Mouse (Mus musculus): ENCODE results near the gene Lrrc66.

Lrrc66 gene

GRCm38 (mm10) chr5:73632291-73632690, at the start of gene Lrrc66:
TSS of gene Lrrc66 (minus strand) at chr5:73632526.
- DNase-seq (ENCODE audit: low read depth, low spot score), result no peak

GRCm38 (mm10) chr5:73676626-73677025, 44.3 kb upstream of the Lrrc66 start:
- no peak for DNase-seq (ENCODE audit: low read depth, low spot score)

- DNase-seq (ENCODE audit: low read depth, low spot score), result no peak
These were observed 43.3 kb upstream of the Lrrc66 start for GRCm38 (mm10) chr5:73675604-73676003.

GRCm38 (mm10) chr5:73669386-73669785, 37.1 kb upstream of the Lrrc66 start:
- DNase-seq (ENCODE audit: low read depth, low spot score), result no peak

- no peak for DNase-seq (ENCODE audit: low read depth, low spot score)
These were observed 35.6 kb upstream of the Lrrc66 start for GRCm38 (mm10) chr5:73667877-73668276.

- no peak for DNase-seq (ENCODE audit: low read depth, low spot score)
These were observed 34.4 kb upstream of the Lrrc66 start for GRCm38 (mm10) chr5:73666695-73667094.

GRCm38 (mm10) chr5:73651855-73652201, 19.5 kb upstream of the Lrrc66 start:
- DNase-seq (ENCODE audit: low read depth, low spot score), result no peak

GRCm38 (mm10) chr5:73651061-73651854, 18.9 kb upstream of the Lrrc66 start, which contains the start of gene Spata18:
TSS of gene Spata18 (plus strand) at chr5:73651379.
- no peak for DNase-seq (ENCODE audit: low read depth, low spot score)

GRCm38 (mm10) chr5:73650365-73650964, 18.1 kb upstream of the Lrrc66 start:
- no peak for DNase-seq (ENCODE audit: low read depth, low spot score)

GRCm38 (mm10) chr5:73647261-73647900, 15.1 kb upstream of the Lrrc66 start, which contains the start of gene Sgcb:
TSS of gene Sgcb (minus strand) at chr5:73647790.
- DNase-seq (ENCODE audit: low read depth, low spot score), result peak; percentile 5

GRCm38 (mm10) chr5:73642091-73642490, 9.8 kb upstream of the Lrrc66 start:
- peak; percentile 4 for DNase-seq (ENCODE audit: low read depth, low spot score)

- no peak for DNase-seq (ENCODE audit: low read depth, low spot score)
These were observed 8.7 kb upstream of the Lrrc66 start for GRCm38 (mm10) chr5:73641058-73641457.

GRCm38 (mm10) chr5:73637337-73638107, 5.2 kb upstream of the Lrrc66 start:
- no peak for DNase-seq (ENCODE audit: low read depth, low spot score)

- peak; percentile 19 for DNase-seq (ENCODE audit: low read depth, low spot score)
These were observed 815 bp upstream of the Lrrc66 start for GRCm38 (mm10) chr5:73633141-73633540.

- no peak for DNase-seq (ENCODE audit: low read depth, low spot score)
These were observed 1.2 kb downstream of the Lrrc66 start for GRCm38 (mm10) chr5:73631001-73631558.

- no peak for DNase-seq (ENCODE audit: low read depth, low spot score)
These were observed 2.2 kb downstream of the Lrrc66 start for GRCm38 (mm10) chr5:73630141-73630540.

GRCm38 (mm10) chr5:73627991-73628390, 4.3 kb downstream of the Lrrc66 start:
- DNase-seq (ENCODE audit: low read depth, low spot score), result no peak

- no peak for DNase-seq (ENCODE audit: low read depth, low spot score)
These were observed 4.8 kb downstream of the Lrrc66 start for GRCm38 (mm10) chr5:73627559-73627958.

- no peak for DNase-seq (ENCODE audit: low read depth, low spot score)
These were observed 5.5 kb downstream of the Lrrc66 start for GRCm38 (mm10) chr5:73626842-73627241.

- DNase-seq (ENCODE audit: low read depth, low spot score), result no peak
These were observed 6.8 kb downstream of the Lrrc66 start for GRCm38 (mm10) chr5:73625505-73625904.

- DNase-seq (ENCODE audit: low read depth, low spot score), result no peak
These were observed 13.4 kb downstream of the Lrrc66 start for GRCm38 (mm10) chr5:73618969-73619368.

- DNase-seq (ENCODE audit: low read depth, low spot score), result no peak
These were observed 17.1 kb downstream of the Lrrc66 start for GRCm38 (mm10) chr5:73615211-73615610.
